Mouse (Mus musculus) retina, postnatal 7 days (tissue): Measurements from ENCODE around the gene Slc22a29.
"Not testable (repeated sequence)": the region's sequence is repeated elsewhere in the genome, so short reads cannot be mapped to it uniquely, and the experiment has no call there.

Experiments
- DNase-seq: peaks from one replicate; pipeline ENCODE4 v3.0.0-alpha.2; 2012; ENCODE audit warnings: low read depth, low spot score

The Slc22a29 gene

DNA sequence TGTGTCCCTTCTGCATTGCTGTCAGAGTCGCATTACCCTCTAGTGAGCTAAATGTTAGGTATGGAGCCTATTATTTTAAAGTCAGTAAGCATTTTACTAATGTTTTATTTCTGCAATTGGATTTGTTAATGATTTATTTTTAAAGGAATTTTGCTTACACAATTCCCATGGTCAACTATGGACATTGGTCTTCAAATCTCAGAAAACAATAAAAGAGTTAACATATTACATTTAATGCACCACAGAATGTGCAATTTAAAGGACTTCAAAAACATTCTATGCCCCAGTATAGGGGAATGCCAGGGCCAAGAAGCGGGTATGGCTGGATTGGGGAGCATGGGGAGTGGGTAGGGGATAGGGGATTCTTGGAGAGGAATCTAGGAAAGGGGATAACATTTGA lies at the start of gene Slc22a29:
TSS of gene Slc22a29 (minus strand) at position 101 of the 400 bp plus-strand sequence.
- no peak for DNase-seq

GRCm38 (mm10) chr19:8265324-8265723 lies 46.6 kb upstream of the Slc22a29 start:
- no peak for DNase-seq

GRCm38 (mm10) chr19:8252705-8253037 lies 34.0 kb upstream of the Slc22a29 start:
- DNase-seq: no peak

GRCm38 (mm10) chr19:8251896-8252704 lies 33.4 kb upstream of the Slc22a29 start:
- DNase-seq: peak; percentile 60

DNA sequence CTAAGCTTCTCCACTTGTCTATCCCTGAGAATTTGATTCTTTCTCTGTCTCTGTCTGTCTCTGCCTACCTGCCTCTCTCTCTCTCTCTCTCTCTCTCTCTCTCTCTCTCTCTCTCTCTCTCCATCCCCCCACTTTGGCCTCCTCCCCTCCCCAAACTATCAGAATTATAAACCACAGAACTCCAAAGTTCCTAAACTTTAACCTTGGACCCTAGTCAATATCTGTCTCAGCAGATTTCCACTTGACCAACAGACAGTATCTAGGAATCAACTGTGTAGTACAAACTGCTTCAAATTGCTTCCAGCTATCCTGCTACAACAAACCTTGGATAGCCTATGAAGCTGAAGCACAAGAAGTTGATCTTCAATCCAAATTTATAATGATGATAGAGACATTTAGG lies 10.2 kb upstream of the Slc22a29 start:
- no peak for DNase-seq

GRCm38 (mm10) chr19:8148787-8149523 lies 69.7 kb downstream of the Slc22a29 start:
- no peak for DNase-seq

DNA sequence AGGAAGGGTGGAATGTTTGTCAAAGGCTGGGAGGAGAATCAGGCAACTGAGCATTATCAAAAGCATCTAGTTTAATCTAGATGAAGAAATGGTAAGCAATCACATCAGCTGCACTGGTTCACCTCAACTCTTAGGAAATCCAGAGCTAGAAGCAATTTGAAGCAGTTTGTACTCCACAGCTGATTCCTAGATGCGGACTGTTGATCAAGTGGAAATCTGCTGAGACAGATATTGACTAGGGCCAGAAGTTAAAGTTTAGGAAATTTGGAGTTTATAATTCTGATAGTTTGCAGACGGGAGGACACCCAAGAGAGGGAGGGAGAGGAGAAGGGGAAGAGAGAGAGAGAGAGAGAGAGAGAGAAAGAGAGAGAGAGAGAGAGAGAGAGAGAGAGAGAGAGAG lies 76.0 kb downstream of the Slc22a29 start:
- not testable (repeated sequence) for DNase-seq

GRCm38 (mm10) chr19:8134127-8134841 lies 84.4 kb downstream of the Slc22a29 start:
- not testable (repeated sequence) for DNase-seq

GRCm38 (mm10) chr19:8131881-8132280 lies 86.8 kb downstream of the Slc22a29 start, which contains the start of gene Slc22a28:
Gene Slc22a28 (minus strand): TSS chr19:8131982.
- DNase-seq: not testable (repeated sequence)
